Mouse (Mus musculus) liver, postnatal 0 days (tissue): ENCODE data around the gene Adm2.

Experiments
- CTCF ChIP-seq: sonication (generic); IDR thresholded peaks from 2 replicates; pipeline ENCODE4 v1.5.1; 2016; ENCODE audit warnings: antibody characterized with exemption, low read depth
- EP300 ChIP-seq: IDR thresholded peaks from 2 replicates; pipeline ENCODE4 v1.6.1; 2016; ENCODE audit warnings: antibody characterized with exemption, low read depth, mild to moderate bottlenecking

DNA sequence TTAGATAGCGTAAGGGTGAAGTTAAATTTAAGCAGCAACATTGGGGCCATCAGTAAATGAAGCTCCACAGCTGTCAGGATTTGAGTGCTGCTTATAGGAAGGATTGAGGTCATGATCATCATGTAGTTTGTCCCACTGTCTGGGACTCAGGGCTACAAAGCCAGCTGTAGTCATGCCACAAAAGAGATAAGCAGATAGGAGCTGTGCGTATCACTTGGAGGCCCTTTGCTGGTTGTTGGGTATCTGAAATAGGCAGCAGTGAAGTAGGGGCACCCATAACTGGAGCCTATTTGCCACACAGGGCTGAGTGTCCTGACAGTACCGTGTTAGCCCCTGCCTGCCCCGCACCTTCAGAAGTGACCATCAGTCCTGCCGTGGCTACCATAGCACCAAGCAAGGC is 37.0 kb upstream of the Adm2 start:
- no peak for TF ChIP-seq CTCF
- TF ChIP-seq EP300 = peak; percentile 74
